Mouse (Mus musculus): ENCODE measurements around the gene Mgat5b.

DNA sequence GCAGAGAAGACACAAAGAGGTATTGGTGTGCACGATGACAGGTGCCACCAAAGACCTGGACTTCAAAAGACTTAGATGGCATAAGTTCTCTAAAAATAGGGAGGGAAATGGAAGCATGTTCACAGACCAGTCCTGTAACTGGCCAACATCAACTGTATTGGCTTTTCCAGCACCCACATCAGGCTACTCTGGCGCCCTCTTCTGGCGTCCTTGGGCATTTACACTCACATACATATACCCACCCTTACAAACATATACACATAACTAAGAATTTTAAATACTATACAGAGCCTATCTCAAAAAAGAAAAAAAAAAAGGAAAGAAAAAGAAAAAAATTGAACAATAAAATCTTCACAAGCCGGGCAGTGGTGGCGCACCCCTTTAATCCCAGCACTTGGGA, 80.3 kb downstream of the Mgat5b start:
- TF ChIP-seq POLR2A (IDR thresholded peaks at IDR 0.05; ENCODE audit: low read depth, low read length) (no peak), CTCF (IDR thresholded peaks at IDR 0.05; ENCODE audit: extremely low read depth, insufficient read depth, insufficient read length, insufficient replicate concordance) (no peak)
